Mouse (Mus musculus) mature B cell (primary cell): ENCODE results near the gene Mkks.
"Not testable (repeated sequence)": the region's sequence is repeated elsewhere in the genome, so short reads cannot be mapped to it uniquely, and the experiment has no call there.

Experiments
- in situ Hi-C: fragments of 300-500 bp; cut with MboI; formaldehyde crosslinking; loops from 2 replicates; pipeline ENCODE4 v1.14.3; 2019

Mkks gene

DNA sequence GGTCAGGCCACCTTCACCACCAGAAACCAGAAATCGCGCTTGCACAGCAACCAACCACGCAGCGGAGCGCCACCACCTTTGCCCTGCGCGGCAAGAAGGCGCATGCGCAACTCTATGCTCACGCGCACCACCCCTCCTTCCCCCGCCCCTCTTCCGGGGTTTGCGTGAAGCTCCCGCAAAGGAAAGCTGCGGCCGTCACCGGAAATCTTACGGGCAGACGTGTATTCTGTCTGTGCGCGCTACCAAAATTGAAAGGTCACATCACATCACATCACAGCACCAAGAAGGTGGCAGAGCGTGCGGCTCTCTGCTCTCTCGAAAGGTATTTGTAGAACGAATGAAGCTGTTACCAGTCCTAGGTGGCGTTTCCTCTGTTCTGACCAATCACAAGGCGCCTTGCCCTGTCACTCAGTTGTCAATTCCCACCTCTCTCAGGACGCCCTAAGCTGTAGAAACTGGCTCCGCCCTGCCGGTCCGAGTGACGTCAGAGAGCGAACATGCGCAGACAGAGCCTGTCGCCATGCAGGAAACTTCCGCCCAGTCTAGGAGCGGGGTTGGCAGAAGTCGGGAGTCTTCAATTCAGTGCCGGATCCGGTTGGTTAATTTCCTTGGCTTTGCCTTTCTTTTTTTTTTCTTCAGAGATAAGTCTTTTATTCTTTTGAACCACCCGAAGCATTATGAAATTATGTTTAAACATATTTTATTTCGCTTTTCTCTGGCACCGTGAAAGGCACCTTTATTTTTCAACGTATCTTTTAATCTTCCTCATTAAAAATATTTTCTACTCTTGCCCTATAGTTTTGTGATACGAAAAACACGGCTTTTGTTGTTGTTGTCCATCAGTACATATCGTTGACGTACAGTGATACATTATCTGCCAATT is at the start of gene Mkks, which contains the start of the genes Slx4ip and AL731706.1:
Gene Mkks, minus strand, starts transcription at position 322 of the 883 bp plus-strand sequence.
Gene Slx4ip, plus strand, starts transcription at position 151 of the 883 bp plus-strand sequence.
Gene AL731706.1, minus strand, starts transcription at position 322 of the 883 bp plus-strand sequence.
- in situ Hi-C loops: no loop called here

DNA sequence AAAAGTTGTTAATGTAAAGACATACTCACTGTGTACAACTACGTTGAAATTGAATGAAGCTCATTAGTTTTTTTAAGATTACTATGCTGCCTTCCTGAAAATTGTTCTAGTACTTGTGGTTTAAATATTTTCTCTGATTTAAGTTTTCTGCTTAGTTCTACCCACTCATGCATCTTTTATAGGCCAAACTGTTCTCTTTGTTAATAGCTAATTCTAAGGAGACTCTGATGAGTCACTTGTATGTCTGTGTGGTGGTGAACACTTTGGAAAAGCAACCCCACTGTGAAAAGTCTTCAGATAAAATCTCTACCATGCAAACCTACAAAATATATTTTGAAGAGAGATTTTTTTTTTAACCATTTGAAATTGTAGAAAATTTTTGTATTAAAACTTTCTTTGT is 47.1 kb upstream of the Mkks start:
- in situ Hi-C loops: no loop called here

DNA sequence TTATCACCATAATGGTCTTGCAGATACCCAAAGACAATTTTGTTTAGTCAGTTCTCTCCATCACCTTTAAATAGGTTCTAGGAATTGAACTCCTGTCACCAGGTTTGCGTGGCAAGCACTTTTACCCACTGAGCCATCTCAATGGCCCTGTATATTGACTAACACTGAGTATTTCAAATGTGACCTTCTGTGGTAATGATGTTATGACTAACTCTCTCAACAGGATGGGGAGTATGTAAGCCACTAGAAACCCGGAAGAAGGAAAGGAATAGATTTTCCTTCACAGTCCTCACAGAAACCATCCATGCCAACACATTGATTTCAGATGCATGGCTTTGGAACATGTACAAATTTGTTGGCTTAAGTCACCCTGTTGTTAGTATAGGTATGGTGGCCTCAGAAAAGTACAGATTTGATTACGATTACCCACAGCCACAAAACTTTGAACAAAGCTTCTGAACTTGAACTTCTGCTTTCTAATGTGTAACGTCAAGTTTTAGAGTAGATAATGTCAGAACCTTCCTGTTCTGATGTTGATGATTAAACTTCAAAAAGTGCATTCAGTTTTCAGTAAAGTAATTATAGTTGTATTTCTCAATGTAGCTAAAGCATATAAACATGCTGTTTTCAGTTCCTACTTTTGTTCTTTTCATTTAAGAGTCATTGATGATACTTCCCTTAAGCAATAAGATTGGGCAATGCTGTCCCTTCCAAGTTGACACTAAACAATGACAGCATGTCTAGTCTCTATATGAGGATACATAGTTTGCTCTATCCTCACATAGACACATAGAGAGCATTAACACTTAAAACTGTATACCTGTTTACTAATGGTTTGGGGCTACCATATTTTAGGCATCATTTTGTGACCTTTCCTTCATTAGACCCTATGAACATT is 45.5 kb upstream of the Mkks start:
- in situ Hi-C loops: no loop called here

GRCm38 (mm10) chr2:136921003-136921408 is 29.8 kb upstream of the Mkks start:
- in situ Hi-C loops: no loop called here

- in situ Hi-C loops: no loop called here
Observed at GRCm38 (mm10) chr2:136920257-136920993, 29.2 kb upstream of the Mkks start.

GRCm38 (mm10) chr2:136919433-136919832 is 28.2 kb upstream of the Mkks start:
- in situ Hi-C loops: no loop called here

DNA sequence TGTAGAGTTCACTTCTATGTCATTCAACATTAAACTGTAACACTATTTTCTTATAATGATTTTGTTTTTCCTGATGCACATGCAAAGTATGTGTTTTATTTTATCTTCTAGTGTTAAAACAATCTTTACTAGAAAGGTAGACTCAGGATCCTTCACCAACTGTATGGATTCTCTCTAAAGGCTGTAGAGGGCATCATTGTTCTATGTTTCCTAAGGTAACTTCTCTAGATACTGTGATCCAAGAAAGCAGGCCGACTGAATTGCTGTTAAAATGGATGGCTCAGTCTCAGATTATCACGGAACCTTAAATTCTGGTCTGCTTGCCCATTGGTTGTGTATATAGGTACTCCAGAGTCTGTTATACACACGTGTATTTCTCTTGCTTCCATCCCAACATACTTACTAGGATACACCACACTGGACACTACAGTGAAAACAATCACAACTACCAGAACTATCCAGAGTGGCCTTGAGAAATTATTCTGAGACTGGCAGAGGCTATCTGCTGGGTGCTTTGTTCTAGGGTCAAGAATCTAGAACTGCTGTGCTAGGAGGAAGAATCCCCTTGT is 23.2 kb upstream of the Mkks start:
- in situ Hi-C loops: no loop called here

GRCm38 (mm10) chr2:136913021-136913420 is 21.8 kb upstream of the Mkks start:
- in situ Hi-C loops: no loop called here

- in situ Hi-C loops: no loop called here
Observed at GRCm38 (mm10) chr2:136911958-136912411, 20.8 kb upstream of the Mkks start.

GRCm38 (mm10) chr2:136909298-136909697 is 18.1 kb upstream of the Mkks start:
- in situ Hi-C loops: no loop called here

GRCm38 (mm10) chr2:136908596-136908995 is 17.4 kb upstream of the Mkks start:
- in situ Hi-C loops: no loop called here

GRCm38 (mm10) chr2:136896131-136896530 is 4.9 kb upstream of the Mkks start:
- in situ Hi-C loops: no loop called here

DNA sequence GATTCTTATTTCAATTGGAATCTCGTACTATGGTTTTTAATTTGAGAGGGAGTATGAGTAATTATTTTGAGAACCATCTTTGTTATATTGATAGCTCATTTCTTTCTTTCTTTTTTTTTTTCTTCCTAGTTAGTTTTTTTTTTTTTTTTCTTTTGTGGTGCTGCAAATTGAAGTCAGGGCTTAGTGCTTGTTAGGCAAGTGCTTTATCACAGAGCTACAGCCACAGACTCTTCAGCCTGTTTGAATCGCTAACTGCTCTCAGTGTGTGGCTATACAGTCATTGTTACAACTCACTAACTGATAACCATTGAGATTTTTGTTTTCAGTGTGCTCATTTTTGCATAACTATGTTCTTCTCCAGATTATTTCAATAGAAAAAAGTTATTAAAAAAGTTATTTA is 3.3 kb upstream of the Mkks start:
- in situ Hi-C loops: no loop called here

DNA sequence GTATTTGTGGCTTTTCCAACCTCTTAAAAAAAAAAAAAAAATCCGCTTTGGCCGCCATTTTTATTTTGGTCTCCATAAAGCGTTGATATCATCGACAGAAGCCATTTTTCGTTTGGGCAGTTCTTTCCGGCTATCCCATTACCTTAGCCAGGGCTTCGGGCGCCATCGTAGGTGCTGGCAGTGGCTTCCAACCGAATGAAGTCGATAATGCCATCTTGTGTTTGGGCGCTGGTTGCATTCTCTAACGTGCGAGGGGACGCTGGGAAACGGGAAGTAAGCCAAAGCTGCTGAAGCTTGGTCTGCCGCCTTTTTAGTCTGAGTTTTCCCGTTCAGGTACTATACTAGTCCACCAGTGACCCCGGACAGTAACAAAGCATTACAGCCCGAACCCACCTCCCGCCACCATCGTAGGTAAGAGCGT is 772 bp upstream of the Mkks start:
- in situ Hi-C loops: no loop called here

- in situ Hi-C loops: not testable (repeated sequence)
Observed at GRCm38 (mm10) chr2:136890716-136891067, 497 bp downstream of the Mkks start.

GRCm38 (mm10) chr2:136886846-136887245 is 4.3 kb downstream of the Mkks start:
- in situ Hi-C loops: no loop called here

- in situ Hi-C loops: no loop called here
Observed at GRCm38 (mm10) chr2:136885579-136885978, 5.6 kb downstream of the Mkks start, which contains the start of gene AL731706.2. TSS of gene AL731706.2 (minus strand) at chr2:136885679.

DNA sequence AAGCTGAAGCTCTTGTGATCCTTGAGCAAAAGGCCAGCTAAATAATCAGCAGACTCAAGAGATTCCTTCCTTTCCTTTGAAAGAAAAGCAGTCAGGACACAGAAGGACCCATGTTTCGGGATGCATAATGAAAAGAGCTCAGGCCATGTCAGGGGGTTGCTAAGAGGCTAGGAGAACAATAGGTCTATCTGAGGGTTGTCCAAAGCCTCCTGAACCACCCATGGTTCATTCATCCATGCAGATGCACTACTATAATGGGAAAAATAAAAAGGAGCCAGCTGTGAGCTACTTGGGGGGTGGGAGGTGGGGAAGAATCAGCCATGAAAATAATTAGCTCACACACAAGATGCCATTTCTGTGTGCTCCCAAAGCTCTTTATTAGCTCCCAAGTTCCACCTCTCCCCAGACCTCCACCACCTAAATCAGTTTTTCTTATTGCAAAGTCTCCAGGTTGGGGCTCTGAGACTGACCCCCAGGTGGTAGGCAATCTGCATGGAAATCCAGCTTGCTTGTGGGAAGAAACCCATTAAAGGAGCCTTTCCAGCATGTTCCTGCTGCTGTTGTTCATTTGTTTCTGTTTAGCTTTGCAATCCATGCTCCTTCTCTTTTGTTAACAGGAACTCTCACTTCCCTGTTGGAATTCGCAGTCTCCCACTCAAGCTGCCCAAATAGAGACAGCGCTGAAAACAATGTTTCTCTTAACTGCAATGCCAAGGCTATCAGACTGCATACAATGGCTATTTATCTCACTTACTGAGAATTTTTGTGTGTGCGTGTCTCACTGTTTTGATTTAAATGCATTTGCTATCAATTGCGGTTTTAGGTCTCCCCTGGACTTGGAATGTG is 36.4 kb downstream of the Mkks start:
- in situ Hi-C loops: no loop called here

GRCm38 (mm10) chr2:136850366-136850765 is 40.8 kb downstream of the Mkks start:
- in situ Hi-C loops: no loop called here

DNA sequence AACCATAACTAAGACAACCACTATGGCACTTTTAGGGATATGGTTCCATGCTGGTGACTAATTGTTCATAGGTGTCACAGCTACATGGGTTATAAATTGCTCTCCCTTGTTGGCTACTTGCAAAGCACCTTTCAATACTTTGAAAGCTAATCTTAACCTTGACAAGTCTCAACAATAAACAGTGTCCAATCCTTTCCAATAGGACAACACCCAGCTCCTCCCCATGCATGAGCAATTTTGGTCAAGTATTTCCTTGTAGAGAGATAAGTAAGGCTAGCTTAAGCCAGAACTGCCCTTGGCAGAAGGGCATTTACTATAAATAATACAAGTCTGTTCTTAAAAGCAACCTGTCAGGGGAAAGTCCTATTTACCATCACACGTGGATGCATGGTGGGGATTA is 53.2 kb downstream of the Mkks start:
- in situ Hi-C loops: no loop called here
